Mouse (Mus musculus) cerebellum, adult 2 months (tissue): ENCODE data around the gene Grifin.

Source experiments
- CTCF ChIP-seq: fragments of 200-500 bp; IDR thresholded peaks from 2 replicates; pipeline ENCODE4 v1.5.1; 2011; ENCODE audit warnings: low read depth, mild to moderate bottlenecking, control low read depth, low read length, moderate library complexity, borderline replicate concordance; ENCODE audit not compliant: insufficient read depth
- POLR2A ChIP-seq: fragments of 200-500 bp; IDR thresholded peaks from 2 replicates; pipeline ENCODE4 v1.6.1; 2011; ENCODE audit warnings: low read length, control low read depth, borderline replicate concordance; ENCODE audit not compliant: insufficient read depth

GRCm38 (mm10) chr5:140542811-140543575 lies 21.9 kb downstream of the Grifin start:
- no peak for TF ChIP-seq CTCF
- TF ChIP-seq POLR2A = no peak
